Mouse (Mus musculus) mesoderm, embryonic 11.5 days (tissue): ENCODE data around the gene Rwdd3.

Experiments
- DNase-seq: peaks from one replicate; pipeline ENCODE4 v3.0.0-alpha.2; 2012; ENCODE audit warnings: low read depth, low spot score

Rwdd3 gene

GRCm38 (mm10) chr3:121171243-121171871, at the start of gene Rwdd3:
Rwdd3 (minus strand) TSS chr3:121171695.
- DNase-seq: peak; percentile 88

GRCm38 (mm10) chr3:121217011-121217410, 45.5 kb upstream of the Rwdd3 start:
- DNase-seq: no peak

DNA sequence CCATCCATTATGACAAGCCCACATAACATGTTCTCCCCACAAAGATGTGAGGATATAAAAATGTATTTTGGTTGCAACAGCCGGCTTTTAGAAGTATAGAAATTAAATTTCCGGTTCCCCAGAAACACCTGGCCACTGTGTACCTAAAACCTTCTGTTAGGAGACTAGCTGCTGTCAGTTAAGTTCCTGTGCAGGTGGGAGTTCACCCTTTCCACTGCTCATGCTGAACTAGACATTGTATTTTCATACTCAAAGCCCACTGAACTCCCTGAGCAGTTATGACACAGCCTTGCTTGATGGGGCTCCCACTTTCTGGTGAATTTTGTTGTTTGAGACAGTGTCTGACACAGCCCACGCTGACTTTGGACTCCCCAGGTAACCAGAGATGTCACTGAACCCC, 42.0 kb upstream of the Rwdd3 start:
- DNase-seq: no peak

GRCm38 (mm10) chr3:121212156-121212555, 40.7 kb upstream of the Rwdd3 start:
- no peak for DNase-seq

GRCm38 (mm10) chr3:121208994-121209393, 37.5 kb upstream of the Rwdd3 start:
- no peak for DNase-seq

DNA sequence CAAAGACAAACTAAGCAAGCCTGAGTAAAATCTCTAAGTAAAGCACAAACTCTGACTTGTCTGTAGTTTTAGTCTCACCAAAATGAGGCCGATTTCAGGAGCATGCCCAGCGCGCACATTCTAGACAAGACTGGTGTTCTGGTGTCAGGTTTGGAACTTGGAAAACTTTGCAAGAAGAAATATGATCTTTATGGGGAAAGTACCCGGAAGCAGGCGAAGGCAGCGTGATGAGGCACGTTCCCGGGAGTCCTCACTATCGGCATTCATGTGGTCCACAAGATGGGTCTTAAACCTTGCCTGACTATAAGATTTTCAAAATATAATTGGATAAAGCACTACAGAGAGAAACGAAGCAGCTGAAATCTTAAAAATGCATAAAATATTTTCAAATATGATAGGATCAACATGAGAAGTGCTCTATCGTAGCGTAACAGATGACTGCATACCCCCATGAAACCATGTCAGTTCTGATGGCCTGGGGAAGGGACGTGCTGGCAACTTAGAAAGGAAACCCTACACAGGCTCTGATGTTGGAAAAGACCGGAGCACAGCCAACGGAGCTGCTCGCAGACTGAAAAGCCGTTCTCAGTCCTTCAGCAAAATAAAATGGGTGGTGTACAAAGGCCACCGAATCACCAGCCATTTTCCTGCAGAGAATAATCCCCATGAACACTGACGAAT, 34.8 kb upstream of the Rwdd3 start:
- no peak for DNase-seq

DNA sequence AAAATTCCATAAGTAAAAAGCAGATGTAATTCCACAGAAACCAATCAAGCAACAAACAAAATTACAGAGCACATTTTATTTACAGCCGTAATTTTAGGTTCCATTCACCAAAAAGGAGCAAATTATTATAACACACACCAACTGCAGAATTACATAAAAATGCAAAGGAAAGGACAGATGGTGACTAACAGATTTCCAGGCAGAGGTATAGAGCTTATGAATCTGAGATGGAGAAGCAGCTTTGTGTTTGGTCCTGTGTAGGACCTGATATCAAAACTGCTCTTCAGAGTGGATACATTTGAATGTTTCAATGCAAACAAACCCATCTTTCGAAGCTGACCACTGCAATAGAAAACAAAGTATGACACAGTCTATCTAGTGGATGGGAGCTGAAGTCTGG, 31.1 kb upstream of the Rwdd3 start:
- DNase-seq: no peak

DNA sequence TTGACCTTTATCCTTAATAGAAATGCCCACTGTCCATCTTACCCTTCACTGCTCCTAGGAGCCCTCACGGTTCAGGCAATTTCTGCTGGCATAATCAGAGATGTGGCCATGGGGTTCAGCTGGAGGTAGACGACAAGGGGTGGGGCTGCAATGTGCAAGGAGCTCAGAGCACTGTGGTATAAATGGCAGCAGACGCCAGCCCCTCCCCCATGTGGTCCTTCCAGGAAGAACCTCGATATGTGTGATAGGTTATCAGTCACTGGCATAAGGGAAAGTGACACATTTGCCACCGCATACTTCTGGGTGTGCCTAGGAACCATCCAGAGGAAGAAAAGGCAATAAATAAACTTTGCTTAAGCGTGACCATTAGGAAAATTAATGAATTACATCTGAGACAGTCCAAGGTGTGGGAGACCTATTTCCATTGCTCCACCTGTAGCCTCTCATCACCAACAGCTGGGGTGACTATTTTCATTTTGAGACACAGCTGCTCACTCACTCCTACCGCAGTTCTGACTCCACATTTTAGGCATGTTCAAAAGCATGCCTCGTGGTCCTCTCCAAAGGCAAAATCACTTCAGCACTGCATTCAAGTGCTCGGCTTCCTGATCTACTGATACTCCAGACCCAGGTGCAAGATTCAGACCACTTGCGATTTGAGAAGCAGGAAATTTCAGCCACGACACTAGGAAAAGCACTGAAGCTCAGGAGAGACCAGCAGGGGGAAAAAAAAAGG, 29.7 kb upstream of the Rwdd3 start:
- DNase-seq: no peak

DNA sequence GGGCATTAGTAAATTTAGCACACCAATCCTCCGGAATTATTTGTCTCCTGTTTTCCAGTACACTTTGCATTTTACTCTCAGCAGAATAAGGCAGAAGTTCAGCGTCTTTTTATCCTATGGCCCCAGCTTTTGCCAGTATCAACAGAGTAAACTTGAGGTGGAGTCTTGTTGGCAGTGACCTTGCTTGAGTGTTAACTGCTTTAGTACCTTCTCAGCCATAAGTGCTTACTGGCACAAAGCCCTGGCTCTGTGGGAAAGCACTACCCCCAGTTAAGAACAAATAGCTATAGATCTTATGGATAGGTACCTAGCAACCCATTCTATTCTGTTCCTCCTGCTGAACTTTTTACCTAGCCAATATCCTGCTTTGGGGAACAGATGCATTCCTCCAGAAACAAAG, 17.7 kb upstream of the Rwdd3 start:
- no peak for DNase-seq

DNA sequence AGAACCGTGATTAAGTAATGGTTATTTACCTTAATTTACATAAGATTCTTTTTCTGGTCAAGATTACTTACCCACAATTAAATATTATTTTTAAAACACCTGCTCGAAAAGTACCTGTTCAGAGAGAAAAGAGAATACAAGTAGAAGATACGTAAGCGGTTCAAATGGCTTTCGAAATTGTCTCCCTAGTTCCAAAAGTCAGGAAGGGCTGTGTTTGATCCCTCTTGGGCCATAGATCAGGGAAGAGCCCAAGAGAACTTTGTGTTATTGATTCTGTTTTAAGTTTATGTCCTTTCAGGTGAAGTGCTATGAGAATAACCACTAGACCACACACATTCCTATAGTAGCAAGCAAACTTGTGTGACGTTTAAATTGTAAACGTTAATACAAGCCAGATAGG, 16.0 kb upstream of the Rwdd3 start:
- no peak for DNase-seq

DNA sequence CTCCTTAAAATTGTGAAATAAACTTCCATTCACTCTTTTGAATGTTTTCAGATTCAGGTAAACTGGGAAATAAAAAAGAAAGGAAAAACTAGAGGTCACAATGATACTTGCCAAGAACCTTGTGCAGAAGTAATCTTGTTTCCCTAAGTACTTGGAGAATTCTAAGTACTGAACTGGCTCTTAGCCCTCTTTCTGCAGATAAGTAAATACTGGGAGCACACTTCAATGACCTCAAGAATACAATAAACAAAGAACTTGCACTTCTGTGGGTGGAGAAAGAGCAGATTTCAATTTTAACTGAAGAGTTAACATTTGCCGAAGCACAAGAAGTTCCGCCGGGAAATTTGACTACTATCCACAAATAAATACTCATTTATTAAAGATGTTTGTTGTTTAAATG, 15.4 kb upstream of the Rwdd3 start:
- no peak for DNase-seq

DNA sequence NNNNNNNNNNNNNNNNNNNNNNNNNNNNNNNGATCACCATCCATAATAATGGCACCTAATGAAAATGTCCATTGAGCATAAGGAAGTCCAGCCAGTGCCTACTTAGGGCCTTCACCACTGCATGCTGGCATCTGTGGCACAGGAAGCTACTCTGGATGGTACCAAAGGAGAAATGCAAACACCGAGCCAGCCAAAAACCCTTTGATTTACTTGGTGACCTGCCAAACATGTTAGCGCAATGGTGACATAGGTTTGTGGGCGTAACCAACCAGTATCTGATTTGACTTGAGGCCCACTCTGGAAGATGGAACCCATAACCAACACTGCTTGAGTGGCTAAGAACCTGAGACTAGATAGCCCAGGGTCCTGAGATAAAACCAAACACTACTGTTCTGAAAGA, 13.7 kb upstream of the Rwdd3 start:
- no peak for DNase-seq

DNA sequence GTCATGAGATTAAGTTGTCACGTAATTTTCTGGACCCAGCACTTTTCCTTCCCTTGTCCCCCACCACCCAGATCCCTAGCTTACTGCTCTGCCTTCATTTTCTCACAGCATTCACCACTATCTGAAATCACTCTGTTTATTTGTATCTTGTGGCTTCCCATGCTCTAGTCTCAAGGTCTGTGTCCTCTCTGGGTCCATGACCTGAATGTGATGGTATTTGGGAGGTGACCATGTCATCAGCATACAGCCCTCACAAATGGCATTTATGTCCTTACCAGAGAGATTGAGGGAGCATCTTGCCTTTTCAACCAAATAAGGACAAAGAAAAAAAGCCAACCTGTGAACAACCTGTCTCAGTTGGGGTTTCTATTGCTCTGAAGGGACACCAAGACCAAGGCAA, 4.5 kb upstream of the Rwdd3 start:
- DNase-seq: no peak

DNA sequence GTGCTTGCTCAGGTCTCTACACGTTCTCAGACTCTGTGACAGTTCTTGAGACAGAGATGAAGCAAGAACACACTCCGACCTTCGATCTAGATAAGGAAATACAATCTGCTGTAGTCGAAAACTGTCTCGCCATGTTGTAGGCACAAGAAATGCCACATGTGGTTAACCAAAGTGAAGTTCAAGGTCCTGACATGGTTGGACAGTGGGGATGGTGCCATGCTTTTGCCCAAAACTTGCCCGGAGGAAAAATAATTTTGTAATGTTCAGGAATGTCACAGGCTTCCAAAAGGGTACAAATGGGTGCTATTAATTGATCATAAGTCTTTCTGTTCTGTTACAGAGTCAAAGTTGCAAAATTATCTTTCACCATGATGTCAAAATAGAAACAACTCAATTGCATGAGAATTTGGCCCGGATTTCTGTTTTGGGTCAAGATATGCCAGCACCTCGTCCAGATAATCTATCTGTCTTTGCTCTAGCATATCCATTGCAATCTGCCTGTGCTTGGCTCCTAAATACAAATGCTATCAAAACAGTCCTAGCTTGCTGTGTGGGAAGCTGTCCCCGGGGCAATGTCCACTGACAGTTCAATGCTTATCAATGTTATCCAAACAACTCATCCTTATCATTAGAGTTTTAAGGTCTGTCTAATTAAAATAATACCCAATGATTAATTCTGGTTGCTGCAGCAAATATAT, 2.9 kb upstream of the Rwdd3 start:
- no peak for DNase-seq

- no peak for DNase-seq
Observed at GRCm38 (mm10) chr3:121172718-121173117, 1.2 kb upstream of the Rwdd3 start.

GRCm38 (mm10) chr3:121171872-121172265, 374 bp upstream of the Rwdd3 start:
- DNase-seq: no peak

GRCm38 (mm10) chr3:121170631-121171030, 864 bp downstream of the Rwdd3 start:
- DNase-seq: no peak

GRCm38 (mm10) chr3:121169092-121169942, 2.2 kb downstream of the Rwdd3 start:
- DNase-seq: no peak

- DNase-seq: no peak
Observed at GRCm38 (mm10) chr3:121168581-121168980, 2.9 kb downstream of the Rwdd3 start.

DNA sequence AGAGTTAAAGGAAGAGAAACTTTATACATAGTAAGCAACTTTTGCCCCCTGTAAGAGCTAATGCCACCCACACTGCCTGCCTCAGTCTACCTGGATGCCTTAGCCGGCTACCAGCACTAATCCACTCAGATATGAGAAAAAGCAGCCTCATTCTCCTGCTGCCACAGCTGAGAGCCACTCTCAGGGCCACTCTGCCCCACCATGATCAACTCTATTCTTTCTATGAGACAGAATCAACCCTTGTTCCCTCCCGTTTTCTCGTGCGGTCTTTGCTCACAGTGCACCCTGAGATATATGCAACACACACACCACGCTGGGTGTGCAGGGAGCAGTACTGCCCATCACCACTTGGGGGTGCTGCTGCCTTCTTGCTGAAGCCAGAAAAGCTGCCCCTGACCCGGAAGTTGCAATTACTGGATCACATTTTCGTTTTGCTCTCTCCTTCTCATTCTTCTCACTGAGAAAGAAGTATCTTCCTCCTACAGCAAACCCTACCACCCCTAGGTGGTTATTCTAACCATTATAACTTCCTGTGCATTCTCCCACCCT, 8.2 kb downstream of the Rwdd3 start:
- DNase-seq: peak; percentile 48

DNA sequence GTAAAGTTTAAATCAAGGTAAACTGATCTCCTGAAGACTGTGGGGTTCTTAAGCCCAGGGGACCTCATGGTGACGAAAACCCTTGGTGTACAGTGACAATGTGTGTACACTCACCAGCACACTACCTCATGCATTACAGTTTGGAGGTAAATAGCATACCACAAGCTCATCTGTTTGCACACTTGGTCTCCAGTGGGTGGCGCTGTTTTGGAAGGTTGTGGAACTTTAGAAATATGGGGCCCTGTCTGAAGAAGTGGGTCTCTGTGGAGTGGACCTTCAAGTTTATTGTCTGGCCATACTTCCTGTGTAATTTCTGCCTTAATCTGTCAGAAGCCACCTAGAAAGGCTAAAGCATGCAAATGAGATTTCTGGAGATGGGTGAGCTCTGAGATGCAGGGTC, 9.8 kb downstream of the Rwdd3 start:
- DNase-seq: no peak
